Mouse (Mus musculus) kidney, embryonic 15.5 days (tissue): ENCODE measurements around the gene Nyx. TPM values are rescaled to one million over a fixed set of nuclear protein-coding genes. Genes with fewer than 3 reads are reported as not detected.

Source experiments
- ATAC-seq: fragments of 200-750 bp; cut with Nextera tagmentation; replicated peaks from 2 replicates; pipeline ENCODE4 v1.8.0; 2017; ENCODE audit warnings: moderate TSS enrichment; ENCODE audit not compliant: low FRiP score
- H3K27ac ChIP-seq: fragments of 300-500 bp; sonication (generic); 2 replicates; pipeline ENCODE4 v1.5.1; 2015; ENCODE audit warnings: mild to moderate bottlenecking, inconsistent platforms
- H3K27me3 ChIP-seq: fragments of 300-500 bp; sonication (generic); 2 replicates; pipeline ENCODE4 v1.6.1; 2015; ENCODE audit warnings: inconsistent platforms
- H3K36me3 ChIP-seq: fragments of 300-500 bp; sonication (generic); 2 replicates; pipeline ENCODE4 v1.6.1; 2015; ENCODE audit warnings: inconsistent platforms
- H3K4me1 ChIP-seq: fragments of 300-500 bp; sonication (generic); 2 replicates; pipeline ENCODE4 v1.6.1; 2015; ENCODE audit warnings: inconsistent platforms
- H3K4me2 ChIP-seq: fragments of 300-500 bp; sonication (generic); 2 replicates; pipeline ENCODE4 v1.6.1; 2015; ENCODE audit warnings: moderate library complexity, mild to moderate bottlenecking, inconsistent platforms
- H3K4me3 ChIP-seq: fragments of 300-500 bp; sonication (generic); replicated peaks from 2 replicates; pipeline ENCODE4 v1.5.1; 2015; ENCODE audit warnings: mild to moderate bottlenecking, inconsistent platforms
- H3K9ac ChIP-seq: fragments of 300-500 bp; sonication (generic); 2 replicates; pipeline ENCODE4 v1.6.1; 2015; ENCODE audit warnings: mild to moderate bottlenecking, inconsistent platforms
- H3K9me3 ChIP-seq: fragments of 300-500 bp; sonication (generic); replicated peaks from 2 replicates; pipeline ENCODE4 v1.6.1; 2016; ENCODE audit warnings: inconsistent platforms
- WGBS: fragments of 180-500 bp; shearing (Covaris S2); methylation state at CpG from one replicate; pipeline ENCODE4 v1.1.7; 2015; ENCODE audit warnings: mixed read lengths; 5-methylcytosine and 5-hydroxymethylcytosine counted together
- polyA plus RNA-seq: library from polyadenylated mRNA; unstranded; fragments of >200 nt; fragmentation: Nextera tagmentation; extraction: Ambion mirVana; gene quantifications from 2 replicates; pipeline ENCODE4 v1.2.1, GENCODE M21; 2015

Gene Nyx
- polyA plus RNA-seq, 1 experiment from 2014 or later = 0.05 TPM

GRCm38 (mm10) chrX:13494892-13495703 is 29.2 kb downstream of the Nyx start:
- H3K9ac ChIP-seq = no peak overlapping the region
- no peak for ATAC-seq
- H3K4me3 ChIP-seq = no peak overlapping the region
- no peaks in the 10 kb centered on the region for H3K36me3 ChIP-seq
- no peaks in the 10 kb centered on the region for H3K9me3 ChIP-seq
- no peak overlapping the region for H3K27ac ChIP-seq
- H3K4me1 ChIP-seq = no peaks in the 10 kb centered on the region
- WGBS = 79% methylated on average over 8 of the region's 8 CpGs
- peaks cover 19% of the 10 kb centered on the region; the same call in 1 of the 2 replicates for H3K27me3 ChIP-seq
- H3K4me2 ChIP-seq = no peak overlapping the region

GRCm38 (mm10) chrX:13500284-13500683 is 34.4 kb downstream of the Nyx start:
- WGBS = 78% methylated on average over 4 of the region's 4 CpGs
- H3K27me3 ChIP-seq = peaks cover 21% of the 10 kb centered on the region
- ATAC-seq = no peak
- H3K4me3 ChIP-seq = no peak overlapping the region
- no peak overlapping the region for H3K9ac ChIP-seq
- no peaks in the 10 kb centered on the region for H3K9me3 ChIP-seq
- H3K36me3 ChIP-seq = no peaks in the 10 kb centered on the region
- H3K4me1 ChIP-seq = no peaks in the 10 kb centered on the region
- no peak overlapping the region for H3K27ac ChIP-seq
- no peak overlapping the region for H3K4me2 ChIP-seq

- H3K36me3 ChIP-seq = no peaks in the 10 kb centered on the region
- no peak for ATAC-seq
- H3K27me3 ChIP-seq = peaks cover 17% of the 10 kb centered on the region
- H3K9ac ChIP-seq = no peak overlapping the region
- WGBS = 68% methylated on average over 7 of the region's 7 CpGs
- no peak overlapping the region for H3K4me2 ChIP-seq
- H3K9me3 ChIP-seq = no peaks in the 10 kb centered on the region
- no peaks in the 10 kb centered on the region for H3K4me1 ChIP-seq
- no peak overlapping the region for H3K4me3 ChIP-seq
- no peak overlapping the region for H3K27ac ChIP-seq
Observed at GRCm38 (mm10) chrX:13502862-13503375, 37.0 kb downstream of the Nyx start.

- H3K4me1 ChIP-seq = no peaks in the 10 kb centered on the region
- no peak for ATAC-seq
- H3K9me3 ChIP-seq = no peaks in the 10 kb centered on the region
- no peaks in the 10 kb centered on the region for H3K36me3 ChIP-seq
- no peak overlapping the region for H3K4me2 ChIP-seq
- peaks cover 17% of the 10 kb centered on the region for H3K27me3 ChIP-seq
- no peak overlapping the region for H3K4me3 ChIP-seq
- H3K27ac ChIP-seq = no peak overlapping the region
- no peak overlapping the region for H3K9ac ChIP-seq
- WGBS = 87% methylated on average over 7 of the region's 7 CpGs
Observed at GRCm38 (mm10) chrX:13504389-13504788, 38.5 kb downstream of the Nyx start.

- peaks cover 17% of the 10 kb centered on the region for H3K27me3 ChIP-seq
- H3K9me3 ChIP-seq = no peaks in the 10 kb centered on the region
- H3K9ac ChIP-seq = no peak overlapping the region
- H3K27ac ChIP-seq = no peak overlapping the region
- 68% methylated on average over 2 of the region's 2 CpGs for whole genome bisulfite sequencing
- H3K4me1 ChIP-seq = no peaks in the 10 kb centered on the region
- H3K36me3 ChIP-seq = no peaks in the 10 kb centered on the region
- ATAC-seq = no peak
- H3K4me3 ChIP-seq = no peak overlapping the region
- H3K4me2 ChIP-seq = no peak overlapping the region
Observed at GRCm38 (mm10) chrX:13506376-13506775, 40.5 kb downstream of the Nyx start.

- H3K4me1 ChIP-seq = no peaks in the 10 kb centered on the region
- H3K36me3 ChIP-seq = no peaks in the 10 kb centered on the region
- H3K4me2 ChIP-seq = no peak overlapping the region
- no peak overlapping the region for H3K4me3 ChIP-seq
- no peak for ATAC-seq
- no peaks in the 10 kb centered on the region for H3K9me3 ChIP-seq
- no peak overlapping the region for H3K9ac ChIP-seq
- peaks cover 30% of the 10 kb centered on the region for H3K27me3 ChIP-seq
- 48% methylated on average over 2 of the region's 2 CpGs for WGBS
- H3K27ac ChIP-seq = no peak overlapping the region
Observed at GRCm38 (mm10) chrX:13513127-13513526, 47.2 kb downstream of the Nyx start.

GRCm38 (mm10) chrX:13513864-13514263 is 48.0 kb downstream of the Nyx start:
- Histone ChIP-seq H3K36me3 (no peaks in the 10 kb centered on the region), H3K9ac (no peak overlapping the region), H3K27ac (no peak overlapping the region), H3K9me3 (no peaks in the 10 kb centered on the region), H3K4me3 (no peak overlapping the region), H3K4me2 (no peak overlapping the region), H3K4me1 (no peaks in the 10 kb centered on the region), H3K27me3 (peaks cover 33% of the 10 kb centered on the region)
- WGBS = 86% methylated on average over 5 of the region's 5 CpGs
- no peak for ATAC-seq

GRCm38 (mm10) chrX:13516451-13516850 is 50.5 kb downstream of the Nyx start:
- 85% methylated on average over 6 of the region's 6 CpGs for WGBS
- H3K4me1 ChIP-seq = no peaks in the 10 kb centered on the region
- H3K4me2 ChIP-seq = no peak overlapping the region
- no peaks in the 10 kb centered on the region for H3K9me3 ChIP-seq
- no peak overlapping the region for H3K27ac ChIP-seq
- H3K36me3 ChIP-seq = no peaks in the 10 kb centered on the region
- H3K4me3 ChIP-seq = no peak overlapping the region
- no peak for ATAC-seq
- peaks cover 40% of the 10 kb centered on the region for H3K27me3 ChIP-seq
- no peak overlapping the region for H3K9ac ChIP-seq

GRCm38 (mm10) chrX:13518019-13518418 is 52.1 kb downstream of the Nyx start:
- Histone ChIP-seq H3K27me3 (peaks cover 45% of the 10 kb centered on the region), H3K9me3 (no peaks in the 10 kb centered on the region), H3K4me2 (no peak overlapping the region), H3K36me3 (no peaks in the 10 kb centered on the region), H3K9ac (no peak overlapping the region), H3K4me3 (no peak overlapping the region), H3K4me1 (no peaks in the 10 kb centered on the region), H3K27ac (no peak overlapping the region)
- ATAC-seq = no peak
- WGBS = 78% methylated on average over 10 of the region's 10 CpGs

GRCm38 (mm10) chrX:13518781-13519407 is 53.0 kb downstream of the Nyx start:
- Histone ChIP-seq H3K36me3 (no peaks in the 10 kb centered on the region), H3K9me3 (no peaks in the 10 kb centered on the region), H3K27ac (no peak overlapping the region), H3K4me3 (no peak overlapping the region), H3K9ac (no peak overlapping the region), H3K4me1 (no peaks in the 10 kb centered on the region), H3K27me3 (peaks cover 42% of the 10 kb centered on the region), H3K4me2 (no peak overlapping the region)
- ATAC-seq = no peak
- WGBS = 79% methylated on average over 4 of the region's 4 CpGs

GRCm38 (mm10) chrX:13519408-13519783 is 53.5 kb downstream of the Nyx start:
- Histone ChIP-seq H3K27me3 (peaks cover 42% of the 10 kb centered on the region), H3K36me3 (no peaks in the 10 kb centered on the region), H3K4me3 (no peak overlapping the region), H3K9ac (no peak overlapping the region), H3K27ac (no peak overlapping the region), H3K4me2 (no peak overlapping the region), H3K9me3 (no peaks in the 10 kb centered on the region), H3K4me1 (no peaks in the 10 kb centered on the region)
- ATAC-seq = no peak
- WGBS = 94% methylated on average over 5 of the region's 5 CpGs

- no peak overlapping the region for H3K9ac ChIP-seq
- H3K27ac ChIP-seq = no peak overlapping the region
- no peak overlapping the region for H3K4me3 ChIP-seq
- peaks cover 39% of the 10 kb centered on the region for H3K27me3 ChIP-seq
- 77% methylated on average over 4 of the region's 4 CpGs for WGBS
- ATAC-seq = no peak
- no peaks in the 10 kb centered on the region for H3K36me3 ChIP-seq
- no peaks in the 10 kb centered on the region for H3K9me3 ChIP-seq
- H3K4me1 ChIP-seq = no peaks in the 10 kb centered on the region
- H3K4me2 ChIP-seq = no peak overlapping the region
Observed at GRCm38 (mm10) chrX:13520566-13520965, 54.7 kb downstream of the Nyx start.
